Mouse (Mus musculus): ENCODE results near the gene Zfp282. TPM values are rescaled to one million over a fixed set of nuclear protein-coding genes. Genes with fewer than 3 reads are reported as not detected.
A peak's percentile ranks its signal among the peaks of the same experiment; 100 is the strongest.
"Not testable (repeated sequence)": the region's sequence is repeated elsewhere in the genome, so short reads cannot be mapped to it uniquely, and the experiment has no call there.

Zfp282 gene
- polyA plus RNA-seq, 1 experiment from 2014 or later, result 10.3 TPM

GRCm38 (mm10) chr6:47841077-47841476 is 35.9 kb upstream of the Zfp282 start:
- Histone ChIP-seq H3K27me3 (replicated peaks; ENCODE audit: control insufficient read depth, insufficient read depth, low read length) (no peaks in the 10 kb centered on the region), H3K27ac (ENCODE audit: low read depth) (no peak overlapping the region), H3K9ac (ENCODE audit: low read length) (no peak overlapping the region), H3K9me3 (ENCODE audit: control insufficient read depth, low read length) (no peaks in the 10 kb centered on the region), H3K4me3 (ENCODE audit: low read depth, low read length) (no peak overlapping the region), H3K4me2 (ENCODE audit: low read length) (no peak overlapping the region), H3K4me1 (replicated peaks; ENCODE audit: control insufficient read depth, insufficient read depth, low read length) (0 out of 2 replicates have a peak, but pooled peaks cover 4% of the 10 kb centered on the region), H3K36me3 (ENCODE audit: control insufficient read depth, insufficient read depth, low read length) (peaks cover 14% of the 10 kb centered on the region)
- no peak for DNase-seq (ENCODE audit: low spot score)
- no peak for ATAC-seq (replicated peaks; ENCODE audit: low FRiP score, low TSS enrichment, low read depth)
- WGBS, result 97% methylated on average over 1 of the region's 1 CpGs

GRCm38 (mm10) chr6:47841831-47842230 is 35.2 kb upstream of the Zfp282 start:
- Histone ChIP-seq H3K4me1 (replicated peaks; ENCODE audit: control insufficient read depth, insufficient read depth, low read length) (0 out of 2 replicates have a peak, but pooled peaks cover 4% of the 10 kb centered on the region), H3K27ac (ENCODE audit: low read depth) (no peak overlapping the region), H3K27me3 (replicated peaks; ENCODE audit: control insufficient read depth, insufficient read depth, low read length) (no peaks in the 10 kb centered on the region), H3K4me3 (ENCODE audit: low read depth, low read length) (no peak overlapping the region), H3K9ac (ENCODE audit: low read length) (no peak overlapping the region), H3K36me3 (ENCODE audit: control insufficient read depth, insufficient read depth, low read length) (peaks cover 14% of the 10 kb centered on the region), H3K4me2 (ENCODE audit: low read length) (no peak overlapping the region), H3K9me3 (ENCODE audit: control insufficient read depth, low read length) (no peaks in the 10 kb centered on the region)
- WGBS, result 92% methylated on average over 2 of the region's 2 CpGs
- DNase-seq (ENCODE audit: low spot score), result no peak
- no peak for ATAC-seq (replicated peaks; ENCODE audit: low FRiP score, low TSS enrichment, low read depth)

- no peak for DNase-seq (ENCODE audit: low spot score)
- H3K9ac ChIP-seq (ENCODE audit: low read length), result no peak overlapping the region
- no peak for ATAC-seq (replicated peaks; ENCODE audit: low FRiP score, low TSS enrichment, low read depth)
- no peaks in the 10 kb centered on the region for H3K27me3 ChIP-seq (replicated peaks; ENCODE audit: control insufficient read depth, insufficient read depth, low read length)
- H3K4me3 ChIP-seq (ENCODE audit: low read depth, low read length), result no peak overlapping the region
- no peak overlapping the region for H3K4me2 ChIP-seq (ENCODE audit: low read length)
- 0 out of 2 replicates have a peak, but pooled peaks cover 4% of the 10 kb centered on the region for H3K4me1 ChIP-seq (replicated peaks; ENCODE audit: control insufficient read depth, insufficient read depth, low read length)
- peaks cover 14% of the 10 kb centered on the region for H3K36me3 ChIP-seq (ENCODE audit: control insufficient read depth, insufficient read depth, low read length)
- H3K9me3 ChIP-seq (ENCODE audit: control insufficient read depth, low read length), result no peaks in the 10 kb centered on the region
- H3K27ac ChIP-seq (ENCODE audit: low read depth), result no peak overlapping the region
- WGBS, result 90% methylated on average over 1 of the region's 1 CpGs
Observed at GRCm38 (mm10) chr6:47842337-47842736, 34.7 kb upstream of the Zfp282 start.

- no peak for ATAC-seq (replicated peaks; ENCODE audit: low FRiP score, low TSS enrichment, low read depth)
- Histone ChIP-seq H3K4me1 (replicated peaks; ENCODE audit: control insufficient read depth, insufficient read depth, low read length) (no peaks in the 10 kb centered on the region), H3K27ac (ENCODE audit: low read depth) (no peak overlapping the region)
Observed at GRCm38 (mm10) chr6:47845779-47846178, 31.2 kb upstream of the Zfp282 start.

DNA sequence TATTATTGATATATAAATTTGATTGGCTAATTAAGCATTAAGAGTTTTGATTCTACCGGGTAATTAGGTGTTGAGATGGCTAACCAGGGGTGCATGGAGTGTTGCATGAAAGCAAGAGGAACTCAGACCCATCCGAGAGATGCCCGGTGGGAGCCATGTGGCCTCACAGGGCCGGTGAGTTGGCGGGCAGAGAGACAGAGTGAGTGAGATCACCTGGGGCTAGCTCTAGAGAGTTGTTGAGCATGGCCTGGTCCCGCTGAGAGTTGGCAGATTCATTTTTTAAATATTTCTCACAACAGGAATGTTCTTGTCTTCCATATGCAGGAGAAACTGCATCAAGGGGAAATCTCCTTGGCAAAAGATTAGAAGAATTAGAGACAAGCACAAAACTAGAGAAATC is 19.8 kb upstream of the Zfp282 start:
- DNase-seq (ENCODE audit: low spot score) (no peak), ATAC-seq (replicated peaks; ENCODE audit: low FRiP score, low TSS enrichment, low read depth) (no peak)
- 96% methylated on average over 6 of the region's 6 CpGs for WGBS
- Histone ChIP-seq H3K27me3 (replicated peaks; ENCODE audit: control insufficient read depth, insufficient read depth, low read length) (no peaks in the 10 kb centered on the region), H3K4me2 (ENCODE audit: low read length) (no peak overlapping the region), H3K4me1 (replicated peaks; ENCODE audit: control insufficient read depth, insufficient read depth, low read length) (no peaks in the 10 kb centered on the region), H3K4me3 (ENCODE audit: low read depth, low read length) (no peak overlapping the region), H3K9me3 (ENCODE audit: control insufficient read depth, low read length) (no peaks in the 10 kb centered on the region), H3K9ac (ENCODE audit: low read length) (no peak overlapping the region), H3K27ac (ENCODE audit: low read depth) (no peak overlapping the region), H3K36me3 (ENCODE audit: control insufficient read depth, insufficient read depth, low read length) (peaks cover 28% of the 10 kb centered on the region)

More at GRCm38 (mm10) chr6:47845779-47846178, 31.2 kb upstream of the Zfp282 start:
- Histone ChIP-seq H3K36me3 (ENCODE audit: control insufficient read depth, insufficient read depth, low read length) (peaks cover 11% of the 10 kb centered on the region), H3K9me3 (ENCODE audit: control insufficient read depth, low read length) (no peaks in the 10 kb centered on the region), H3K4me2 (ENCODE audit: low read length) (no peak overlapping the region), H3K9ac (ENCODE audit: low read length) (no peak overlapping the region), H3K4me3 (ENCODE audit: low read depth, low read length) (no peak overlapping the region), H3K27me3 (replicated peaks; ENCODE audit: control insufficient read depth, insufficient read depth, low read length) (no peaks in the 10 kb centered on the region)
- no peak for DNase-seq (ENCODE audit: low spot score)

DNA sequence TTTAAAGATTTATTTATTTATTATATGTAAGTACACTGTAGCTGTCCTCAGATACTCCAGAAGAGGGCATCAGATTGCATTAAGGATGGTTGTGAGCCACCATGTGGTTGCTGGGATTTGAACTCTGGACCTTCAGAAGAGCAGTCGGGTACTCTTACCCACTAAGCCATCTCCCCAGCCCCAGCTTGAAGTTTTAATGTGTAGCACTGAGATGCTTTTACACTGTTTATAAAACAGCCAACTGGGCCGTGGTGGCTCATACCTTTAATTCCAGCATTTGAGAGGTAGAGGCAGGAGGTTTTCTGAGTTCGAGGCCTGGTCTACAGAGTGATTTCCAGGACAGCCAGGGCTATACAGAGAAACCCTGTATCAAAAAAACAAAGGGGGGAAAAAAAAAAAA is 19.3 kb upstream of the Zfp282 start:
- H3K9ac ChIP-seq (ENCODE audit: low read length); DNase-seq (ENCODE audit: low spot score); H3K27ac ChIP-seq (ENCODE audit: low read depth); H3K4me3 ChIP-seq (ENCODE audit: low read depth, low read length); ATAC-seq (replicated peaks; ENCODE audit: low FRiP score, low TSS enrichment, low read depth); H3K4me1 ChIP-seq (replicated peaks; ENCODE audit: control insufficient read depth, insufficient read depth, low read length); H3K4me2 ChIP-seq (ENCODE audit: low read length); H3K9me3 ChIP-seq (ENCODE audit: control insufficient read depth, low read length); H3K27me3 ChIP-seq (replicated peaks; ENCODE audit: control insufficient read depth, insufficient read depth, low read length): not testable (repeated sequence)
- peaks cover 30% of the 10 kb centered on the region for H3K36me3 ChIP-seq (ENCODE audit: control insufficient read depth, insufficient read depth, low read length)
- WGBS, result 78% methylated on average over 3 of the region's 3 CpGs

- peaks cover 4% of the 10 kb centered on the region; the same call in 1 of the 2 replicates for H3K36me3 ChIP-seq (ENCODE audit: control insufficient read depth, insufficient read depth, low read length)
- H3K9ac ChIP-seq (ENCODE audit: low read length), result no peak overlapping the region
- no peak overlapping the region for H3K4me2 ChIP-seq (ENCODE audit: low read length)
- no peaks in the 10 kb centered on the region for H3K4me1 ChIP-seq (replicated peaks; ENCODE audit: control insufficient read depth, insufficient read depth, low read length)
- no peak overlapping the region for H3K27ac ChIP-seq (ENCODE audit: low read depth)
- H3K27me3 ChIP-seq (replicated peaks; ENCODE audit: control insufficient read depth, insufficient read depth, low read length), result no peaks in the 10 kb centered on the region
- 90% methylated on average over 5 of the region's 5 CpGs for WGBS
- H3K4me3 ChIP-seq (ENCODE audit: low read depth, low read length), result no peak overlapping the region
- ATAC-seq (replicated peaks; ENCODE audit: low FRiP score, low TSS enrichment, low read depth) (no peak), DNase-seq (ENCODE audit: low spot score) (no peak)
- H3K9me3 ChIP-seq (ENCODE audit: control insufficient read depth, low read length), result no peaks in the 10 kb centered on the region
Observed at GRCm38 (mm10) chr6:47872266-47872665, 4.7 kb upstream of the Zfp282 start.

DNA sequence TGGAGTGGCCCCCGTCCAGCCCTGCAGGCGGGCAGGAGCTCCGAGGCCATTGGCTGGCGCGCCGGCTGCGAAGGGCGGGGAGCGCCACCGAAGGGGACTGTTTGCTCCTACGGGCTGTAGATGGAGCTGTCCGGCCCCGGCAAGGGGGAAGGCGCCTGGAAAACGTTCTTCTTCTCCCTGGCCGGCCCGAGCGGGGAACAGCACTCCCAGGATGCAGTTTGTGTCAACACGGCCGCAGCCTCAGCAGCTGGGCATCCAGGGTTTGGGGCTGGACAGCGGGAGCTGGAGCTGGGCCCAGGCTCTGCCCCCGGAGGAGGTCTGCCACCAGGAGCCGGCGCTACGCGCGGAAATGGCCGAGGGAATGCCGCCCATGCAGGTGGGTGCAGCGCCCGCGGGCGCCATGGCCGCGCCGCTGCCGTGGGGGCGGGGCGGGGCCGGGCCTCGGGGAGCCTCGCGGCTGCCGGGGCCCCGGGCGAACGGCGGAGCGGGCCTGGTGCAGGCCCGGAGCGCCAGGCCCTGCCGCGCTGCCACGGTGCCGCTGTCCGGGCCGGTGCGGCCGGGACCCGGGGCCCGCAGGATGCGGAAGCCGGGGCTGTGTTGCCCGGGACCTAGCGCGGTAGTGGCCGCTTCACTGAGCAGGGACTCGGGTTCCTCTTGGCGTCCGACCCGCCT is 593 bp downstream of the Zfp282 start:
- under 1% methylated on average over 66 of the region's 71 CpGs for WGBS
- peak overlapping the region; percentile 79 for H3K4me3 ChIP-seq (ENCODE audit: low read depth, low read length)
- H3K36me3 ChIP-seq (ENCODE audit: control insufficient read depth, insufficient read depth, low read length), result peaks cover 28% of the 10 kb centered on the region
- H3K27ac ChIP-seq (ENCODE audit: low read depth), result peak overlapping the region; percentile 94
- DNase-seq (ENCODE audit: low spot score) (peak; percentile 94), ATAC-seq (replicated peaks; ENCODE audit: low FRiP score, low TSS enrichment, low read depth) (peak; percentile 93)
- no peaks in the 10 kb centered on the region for H3K27me3 ChIP-seq (replicated peaks; ENCODE audit: control insufficient read depth, insufficient read depth, low read length)
- H3K9ac ChIP-seq (ENCODE audit: low read length), result peak overlapping the region; percentile 80
- H3K4me2 ChIP-seq (ENCODE audit: low read length), result peak overlapping the region; percentile 85
- peaks cover 12% of the 10 kb centered on the region for H3K4me1 ChIP-seq (replicated peaks; ENCODE audit: control insufficient read depth, insufficient read depth, low read length)
- H3K9me3 ChIP-seq (ENCODE audit: control insufficient read depth, low read length), result no peaks in the 10 kb centered on the region

DNA sequence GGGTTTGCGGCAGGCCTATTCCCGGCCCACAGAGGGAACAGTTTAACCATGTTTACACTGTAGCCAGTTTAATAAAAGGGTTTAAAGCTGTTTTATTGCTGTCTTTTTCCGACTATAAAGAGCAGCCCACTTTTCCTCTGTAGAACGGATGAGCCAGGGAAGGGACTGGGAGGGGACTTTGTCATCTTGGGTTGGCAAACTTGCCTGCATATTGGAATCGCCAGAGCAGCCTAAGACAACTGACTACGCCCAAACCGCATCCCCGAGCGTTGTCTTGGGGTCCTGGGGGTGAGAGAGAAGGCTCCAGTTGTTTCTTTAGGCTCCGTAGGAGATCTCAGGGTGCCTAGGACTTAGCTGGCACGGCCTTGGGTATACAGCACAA is 1.1 kb downstream of the Zfp282 start:
- Histone ChIP-seq H3K27ac (ENCODE audit: low read depth) (peak overlapping the region; percentile 94), H3K4me2 (ENCODE audit: low read length) (peak overlapping the region; percentile 85), H3K9me3 (ENCODE audit: control insufficient read depth, low read length) (no peaks in the 10 kb centered on the region), H3K4me3 (ENCODE audit: low read depth, low read length) (peak overlapping the region; percentile 79), H3K4me1 (replicated peaks; ENCODE audit: control insufficient read depth, insufficient read depth, low read length) (peaks cover 12% of the 10 kb centered on the region), H3K36me3 (ENCODE audit: control insufficient read depth, insufficient read depth, low read length) (peaks cover 33% of the 10 kb centered on the region), H3K27me3 (replicated peaks; ENCODE audit: control insufficient read depth, insufficient read depth, low read length) (no peaks in the 10 kb centered on the region), H3K9ac (ENCODE audit: low read length) (peak overlapping the region; percentile 80)
- peak; percentile 74 for DNase-seq (ENCODE audit: low spot score)
- 2% methylated on average over 11 of the region's 11 CpGs for whole genome bisulfite sequencing
- ATAC-seq (replicated peaks; ENCODE audit: low FRiP score, low TSS enrichment, low read depth), result no peak
